Mouse (Mus musculus): Measurements from ENCODE around the gene Fv1.

The Fv1 gene

DNA sequence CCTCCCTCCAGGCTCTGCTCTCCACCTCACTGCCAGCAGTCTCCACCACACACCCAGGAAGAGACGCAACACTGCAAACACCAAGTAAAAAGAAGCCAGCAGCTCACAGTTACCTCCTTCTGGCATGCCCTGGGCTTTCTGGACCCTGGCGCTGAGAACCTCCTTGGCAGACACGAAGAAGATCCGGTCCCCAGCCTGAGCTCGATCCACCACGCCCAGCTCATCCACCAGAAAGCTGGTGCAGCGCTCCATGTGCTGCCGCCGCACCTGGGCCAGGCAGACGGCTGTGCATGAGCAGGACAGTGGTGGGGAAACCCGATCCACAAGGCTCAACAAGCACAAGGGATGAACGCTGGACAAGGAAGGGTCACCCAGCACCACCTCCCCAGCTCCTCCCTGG is 17.4 kb downstream of the Fv1 start:
- DNase-seq: no peak

DNA sequence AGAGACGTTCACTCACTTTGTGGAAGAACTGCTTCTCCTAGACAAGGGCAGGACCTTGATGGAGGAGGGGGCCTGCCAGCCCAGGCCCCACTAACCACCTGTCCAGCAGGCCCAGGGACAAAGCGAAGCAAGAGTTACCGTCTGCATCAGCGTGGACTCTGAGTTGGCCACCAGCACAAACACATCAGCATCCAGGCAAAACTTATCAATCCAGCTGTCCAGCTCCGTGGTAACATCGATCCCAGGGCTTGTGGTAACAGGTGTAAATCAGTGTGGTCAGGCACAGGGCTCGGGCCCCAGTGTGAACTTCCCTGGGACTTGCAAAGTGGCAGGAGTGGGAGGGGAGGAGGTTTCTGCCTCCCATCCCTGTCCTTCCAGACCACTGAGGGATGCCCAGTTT is 18.5 kb downstream of the Fv1 start:
- DNase-seq: no peak

DNA sequence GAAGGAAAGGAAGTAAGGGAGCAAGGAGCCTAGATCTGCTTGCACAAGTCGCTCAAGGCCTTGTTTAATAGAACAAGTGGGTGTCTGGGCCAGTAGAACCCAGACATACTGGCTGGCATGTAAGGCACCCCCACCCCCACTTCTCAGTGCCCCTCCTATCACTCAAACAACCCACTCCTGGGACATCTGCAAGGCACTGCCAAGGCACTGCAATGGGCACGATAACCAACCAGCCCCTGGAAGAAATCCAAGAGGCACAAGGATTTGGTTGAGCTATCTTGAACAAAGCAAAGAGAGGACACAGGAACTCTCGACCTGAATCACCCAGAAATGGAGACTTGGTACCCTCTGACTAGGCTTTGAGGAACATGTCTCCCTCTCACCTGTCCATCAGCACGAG is 19.5 kb downstream of the Fv1 start:
- DNase-seq: no peak

DNA sequence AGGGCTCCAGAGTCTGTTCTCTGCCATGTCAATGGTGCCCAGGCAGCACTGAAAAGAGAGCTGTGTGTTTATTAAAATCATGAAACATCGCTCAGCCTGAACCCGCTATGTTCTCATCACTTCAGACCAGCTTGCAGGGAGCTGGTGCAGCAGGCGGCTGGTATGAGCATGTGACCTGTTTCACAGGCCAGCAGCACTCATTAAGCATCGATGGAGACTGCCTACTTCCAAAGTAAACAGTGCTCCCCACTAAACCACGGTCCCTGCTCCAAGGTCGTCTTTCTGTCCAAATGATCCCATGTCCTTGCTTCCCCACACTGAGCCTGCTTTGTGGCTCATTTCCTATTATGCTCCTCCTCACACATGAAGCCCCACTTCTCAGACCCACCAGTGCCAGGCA is 21.6 kb downstream of the Fv1 start:
- DNase-seq: no peak

DNA sequence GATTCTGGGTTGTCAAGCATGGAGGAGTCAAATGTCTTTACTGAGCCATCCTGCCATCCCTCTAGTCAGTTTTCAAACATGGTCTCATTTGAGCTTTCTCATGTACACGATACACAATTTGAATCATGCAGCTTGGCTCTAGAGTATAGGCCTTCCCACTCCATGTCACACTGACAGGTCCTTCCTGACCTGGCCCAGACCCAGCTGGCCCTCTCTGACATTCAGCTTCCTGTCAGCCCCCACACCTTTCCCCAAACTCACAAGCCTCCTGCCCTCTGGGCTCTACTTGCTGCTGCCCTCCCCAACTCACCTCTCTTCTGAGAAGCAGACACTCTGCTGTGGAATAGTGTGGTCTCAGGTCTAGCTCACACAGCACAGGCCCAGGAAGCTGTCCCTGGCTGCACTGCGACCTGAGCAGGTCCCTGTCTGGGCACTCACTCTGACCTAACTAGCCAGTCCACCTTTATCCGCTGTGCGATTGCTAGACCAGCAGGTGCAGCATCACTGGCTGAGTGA is 27.1 kb downstream of the Fv1 start:
- DNase-seq: no peak

DNA sequence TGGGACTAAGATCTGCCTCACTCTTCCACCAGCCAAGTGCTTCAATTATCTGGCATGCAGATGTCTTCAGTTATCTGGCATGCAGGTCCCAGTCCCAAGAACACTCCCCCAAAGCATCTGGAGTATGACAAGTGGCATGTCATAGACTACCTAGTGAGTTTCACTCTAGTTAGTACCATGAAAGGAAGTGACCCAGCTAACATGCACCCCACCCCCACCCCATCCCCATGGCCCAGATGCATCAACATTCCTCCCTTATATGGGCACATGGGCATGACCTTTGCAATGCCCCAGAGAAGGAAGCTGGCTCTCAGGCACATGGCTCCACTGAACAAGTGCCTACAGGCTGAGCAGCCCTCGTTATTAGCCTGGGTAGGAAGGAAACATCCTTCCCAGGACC is 27.6 kb downstream of the Fv1 start:
- DNase-seq: no peak

DNA sequence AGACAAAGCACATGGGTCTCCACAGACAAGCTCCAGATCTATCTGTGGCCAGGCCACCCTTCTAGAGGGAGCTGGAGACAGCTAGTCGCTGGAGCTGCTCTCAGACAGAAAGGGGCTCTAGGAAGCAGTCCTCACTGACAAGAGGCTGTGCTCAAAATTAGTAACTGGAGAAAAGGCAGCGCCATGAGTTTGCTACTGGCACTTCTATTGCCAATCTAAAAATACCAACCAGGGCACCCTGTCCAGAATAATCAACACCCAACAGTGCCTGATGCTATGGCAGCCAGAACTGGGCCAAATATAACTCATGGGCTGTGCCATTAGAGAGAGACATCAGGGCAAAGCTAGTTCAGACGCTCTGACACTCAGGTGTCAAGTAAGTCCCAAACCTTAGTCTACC is 28.6 kb downstream of the Fv1 start:
- DNase-seq: no peak

DNA sequence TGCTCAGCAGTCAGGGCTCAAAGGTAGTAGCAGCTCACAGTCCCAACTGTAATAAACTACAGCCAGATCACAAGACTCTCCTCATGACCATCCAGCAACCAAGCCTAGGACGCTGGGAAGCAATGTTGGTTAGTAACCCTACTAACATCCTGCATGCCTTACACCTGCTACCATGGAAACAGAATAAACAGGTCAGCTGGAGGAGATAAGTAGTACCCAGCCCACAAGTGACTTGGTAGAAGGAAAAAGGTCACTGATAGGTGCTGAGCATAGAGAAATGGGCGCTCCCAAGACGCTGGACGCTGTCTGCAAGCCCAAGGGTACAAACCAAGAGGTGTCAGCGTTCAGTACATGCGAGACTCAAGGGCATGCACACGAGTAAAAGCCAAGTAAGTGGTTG is 31.7 kb downstream of the Fv1 start:
- DNase-seq: no peak

DNA sequence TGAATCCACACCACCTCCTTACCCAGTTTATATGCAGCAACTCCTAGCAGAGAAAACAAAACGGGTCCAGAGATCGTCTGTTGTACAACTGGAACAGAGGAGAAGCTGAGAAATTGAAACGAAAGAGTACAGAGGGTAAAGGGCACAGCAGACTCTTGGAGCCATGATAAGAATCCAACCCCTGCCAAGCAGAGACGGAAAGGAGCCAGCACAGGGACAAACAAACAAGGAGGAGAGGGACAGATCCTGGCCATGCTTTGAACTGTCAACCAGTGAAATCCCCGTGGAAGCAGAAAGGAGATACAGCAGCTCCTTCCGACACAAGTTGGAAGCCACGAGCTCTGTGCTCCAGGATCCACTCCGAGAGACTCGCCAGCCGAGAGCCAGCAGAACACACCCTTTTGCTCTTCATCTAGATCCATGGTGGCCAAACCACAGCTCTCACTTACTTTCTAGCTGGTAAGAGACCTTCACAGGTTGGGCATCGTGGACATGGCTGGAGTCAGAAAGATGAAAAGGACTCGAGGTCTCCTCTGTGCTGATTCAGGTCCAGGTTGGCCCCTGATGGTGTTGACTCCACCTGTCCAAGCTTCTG is 34.2 kb downstream of the Fv1 start:
- DNase-seq: no peak

DNA sequence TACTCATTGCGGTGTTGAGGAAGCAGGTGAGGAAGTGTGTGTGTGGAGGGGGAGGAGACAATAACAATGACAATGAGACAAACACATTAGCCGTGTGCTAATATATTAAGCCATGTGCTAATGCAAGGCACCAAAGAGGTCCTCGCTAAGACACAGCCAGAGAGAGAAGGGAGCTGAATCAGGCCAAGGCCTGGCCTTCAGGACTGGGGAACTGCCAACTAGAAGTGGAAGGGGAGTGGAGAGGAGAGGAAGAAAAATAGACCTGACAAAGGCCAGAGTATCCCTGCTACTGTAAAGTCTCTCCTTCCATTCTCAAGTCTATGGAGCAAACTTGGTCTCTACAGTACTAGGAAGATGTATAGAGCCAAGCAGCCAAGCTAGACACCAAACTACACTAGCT is 34.8 kb downstream of the Fv1 start:
- no peak for DNase-seq

DNA sequence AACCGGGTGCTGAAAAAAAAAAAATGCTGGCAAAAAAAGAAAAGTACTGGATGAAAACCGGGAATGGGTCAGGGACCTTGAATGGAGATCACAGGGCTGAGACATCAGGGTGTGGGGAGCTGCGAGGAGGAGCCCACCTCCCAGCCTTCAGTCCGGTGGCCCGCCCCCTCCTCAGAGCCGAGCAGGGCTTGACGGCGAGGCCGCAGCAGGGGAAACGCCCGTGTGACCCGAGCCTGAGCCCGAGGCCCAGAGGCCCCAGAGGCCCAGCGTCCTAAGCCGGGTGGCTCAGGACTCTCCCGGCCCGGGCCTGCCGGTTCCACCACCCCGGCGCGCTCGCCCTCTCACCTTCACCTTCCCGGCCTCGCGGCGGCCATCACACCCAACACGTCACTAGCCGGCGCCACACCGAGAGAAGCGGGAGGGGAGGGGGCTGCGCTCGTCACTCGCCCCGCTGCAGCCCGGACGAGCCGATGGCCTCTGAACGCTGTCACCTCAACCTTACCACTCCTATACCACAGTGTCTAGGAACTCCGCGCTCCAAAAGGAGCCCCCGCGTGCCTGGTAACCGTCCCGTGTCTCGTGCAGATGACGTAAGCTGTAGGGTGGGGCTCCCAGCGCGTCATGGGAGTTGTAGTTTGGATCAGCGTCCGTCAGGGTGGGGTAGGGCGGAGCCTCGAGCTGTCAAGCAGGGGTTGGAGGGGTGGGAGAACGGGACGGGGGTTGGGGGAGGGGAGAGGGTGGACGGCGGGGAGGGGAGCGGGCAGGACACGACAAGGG is 35.7 kb downstream of the Fv1 start, which contains the start of gene Mfn2:
Mfn2 (minus strand) TSS at position 392 of the 777 bp plus-strand sequence.
- DNase-seq: peak; percentile 93

DNA sequence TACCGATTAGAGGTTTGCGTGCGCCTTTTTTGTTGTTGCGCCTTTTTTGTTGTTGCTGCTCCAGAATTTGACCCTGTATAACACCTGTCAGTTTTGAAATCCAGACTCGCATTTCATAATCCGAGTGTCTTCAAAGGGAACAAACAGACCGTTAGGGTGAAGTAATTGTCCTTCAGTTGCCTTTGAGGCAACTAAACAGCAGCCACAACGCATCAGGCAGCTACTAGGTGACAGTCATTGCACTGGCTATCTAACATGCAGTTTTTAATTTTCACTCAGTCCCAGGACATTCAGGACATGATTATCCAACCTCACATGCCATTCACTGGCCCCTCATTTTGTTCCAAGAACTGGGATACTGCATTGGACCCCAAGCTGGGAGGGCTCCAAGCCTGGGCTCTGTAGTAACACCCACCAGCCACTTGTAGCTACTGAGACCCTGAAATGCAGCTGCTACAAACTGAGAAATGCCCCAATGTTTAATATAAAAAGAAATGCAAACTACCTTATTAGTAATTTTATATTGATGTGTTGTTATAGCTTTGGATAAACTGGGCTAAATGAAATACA is 36.4 kb downstream of the Fv1 start:
- DNase-seq: peak; percentile 20

DNA sequence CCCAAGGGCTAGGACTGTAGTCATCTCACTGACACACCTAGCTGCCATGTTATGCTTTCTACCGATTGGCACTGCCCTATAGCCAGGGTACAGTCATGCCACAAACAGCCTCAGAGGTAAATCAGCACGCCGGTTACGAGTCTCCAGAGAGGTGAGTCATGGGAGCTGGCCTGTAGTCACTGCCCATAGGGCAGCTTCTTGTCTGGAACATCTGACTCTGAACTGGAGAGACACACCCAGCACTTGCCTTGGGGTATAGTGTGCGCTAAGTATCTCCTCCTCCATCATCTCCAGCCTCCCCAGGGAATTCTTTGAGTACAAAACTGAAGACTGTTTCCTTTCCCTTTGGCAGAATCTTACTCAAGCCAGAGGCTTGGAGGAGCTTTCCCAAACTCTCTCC is 37.5 kb downstream of the Fv1 start:
- DNase-seq: no peak

DNA sequence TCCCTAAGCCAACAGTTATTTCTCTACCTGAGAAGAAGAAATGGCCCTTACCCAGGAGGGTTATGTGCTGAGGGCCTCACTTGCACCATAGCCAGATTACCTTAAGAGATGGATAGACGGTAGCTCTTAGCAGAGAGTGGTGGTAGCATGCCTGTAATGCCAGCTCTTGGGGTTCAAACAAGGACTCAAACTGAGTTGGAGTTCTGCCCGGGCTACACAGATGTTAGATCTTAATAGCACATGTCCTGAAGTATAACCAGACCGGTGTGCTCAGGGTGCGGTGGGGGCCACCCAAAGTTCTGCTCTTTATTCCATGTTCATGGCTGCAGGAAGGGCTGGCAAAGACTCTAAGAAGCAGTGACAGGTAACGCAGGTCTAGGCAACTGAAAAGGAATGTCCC is 40.7 kb downstream of the Fv1 start:
- DNase-seq: no peak

DNA sequence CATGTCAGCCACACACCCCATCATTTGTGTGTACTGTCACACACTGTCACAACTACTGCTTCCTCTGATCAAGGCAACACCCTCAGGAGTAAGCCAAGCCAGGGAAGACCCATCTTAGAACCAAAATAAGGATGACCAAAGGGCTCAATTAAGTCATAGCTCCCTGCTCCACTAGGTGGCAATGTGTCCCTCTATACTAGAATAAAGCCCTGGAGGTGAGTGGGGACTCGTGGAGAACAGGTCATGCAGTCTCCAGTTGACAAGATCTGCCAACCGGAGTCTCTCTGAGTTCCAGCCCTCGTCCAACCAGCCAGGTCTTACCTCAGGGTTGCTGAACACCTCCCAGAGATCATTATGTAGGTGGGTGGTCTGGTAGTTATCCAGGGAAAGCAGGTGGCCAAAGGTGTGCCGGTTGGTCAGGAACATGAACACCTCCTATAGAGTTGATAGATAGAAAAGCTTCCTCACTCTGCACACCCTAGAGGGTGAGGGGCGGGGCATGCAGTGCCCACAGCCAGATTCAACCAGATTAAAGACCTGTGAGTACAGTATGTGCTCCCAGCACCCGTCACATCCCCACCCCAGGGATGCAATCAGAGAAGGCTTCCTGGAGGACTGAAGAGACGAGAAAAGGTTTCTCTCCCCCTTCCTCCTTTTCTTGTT is 49.8 kb downstream of the Fv1 start:
- peak; percentile 47 to 55 for DNase-seq
